Mouse (Mus musculus): Measurements from ENCODE around the gene Faap20.

Faap20 gene

GRCm38 (mm10) chr4:155221106-155221505 lies 28.5 kb upstream of the Faap20 start:
- no peak for DNase-seq (ENCODE audit: low read depth)

GRCm38 (mm10) chr4:155221599-155222551 lies 27.7 kb upstream of the Faap20 start:
- DNase-seq (ENCODE audit: low read depth) = peak; percentile 39

GRCm38 (mm10) chr4:155222552-155222840 lies 27.1 kb upstream of the Faap20 start, which contains the start of gene Ski:
Ski (minus strand) TSS chr4:155222592.
- DNase-seq (ENCODE audit: low read depth) = no peak

GRCm38 (mm10) chr4:155222841-155223593 lies 26.6 kb upstream of the Faap20 start:
- peak; percentile 89 for DNase-seq (ENCODE audit: low read depth)

GRCm38 (mm10) chr4:155223594-155224528 lies 25.7 kb upstream of the Faap20 start:
- DNase-seq (ENCODE audit: low read depth) = no peak

- DNase-seq (ENCODE audit: low read depth) = no peak
Measured at GRCm38 (mm10) chr4:155225918-155226317, 23.7 kb upstream of the Faap20 start.

- DNase-seq (ENCODE audit: low read depth) = no peak
Measured at GRCm38 (mm10) chr4:155227986-155228385, 21.6 kb upstream of the Faap20 start.

- no peak for DNase-seq (ENCODE audit: low read depth)
Measured at GRCm38 (mm10) chr4:155228461-155228860, 21.1 kb upstream of the Faap20 start.

- DNase-seq (ENCODE audit: low read depth) = no peak
Measured at GRCm38 (mm10) chr4:155233878-155234277, 15.7 kb upstream of the Faap20 start.

GRCm38 (mm10) chr4:155234371-155235310 lies 15.0 kb upstream of the Faap20 start:
- no peak for DNase-seq (ENCODE audit: low read depth)

- no peak for DNase-seq (ENCODE audit: low read depth)
Measured at GRCm38 (mm10) chr4:155235311-155236119, 14.1 kb upstream of the Faap20 start.

GRCm38 (mm10) chr4:155236737-155237385 lies 12.7 kb upstream of the Faap20 start:
- DNase-seq (ENCODE audit: low read depth) = no peak

GRCm38 (mm10) chr4:155238276-155238675 lies 11.3 kb upstream of the Faap20 start:
- no peak for DNase-seq (ENCODE audit: low read depth)

GRCm38 (mm10) chr4:155239494-155239893 lies 10.1 kb upstream of the Faap20 start:
- no peak for DNase-seq (ENCODE audit: low read depth)

GRCm38 (mm10) chr4:155241789-155242188 lies 7.8 kb upstream of the Faap20 start:
- DNase-seq (ENCODE audit: low read depth) = no peak

GRCm38 (mm10) chr4:155242292-155242691 lies 7.3 kb upstream of the Faap20 start:
- no peak for DNase-seq (ENCODE audit: low read depth)

GRCm38 (mm10) chr4:155243233-155243632 lies 6.4 kb upstream of the Faap20 start:
- no peak for DNase-seq (ENCODE audit: low read depth)

- no peak for DNase-seq (ENCODE audit: low read depth)
Measured at GRCm38 (mm10) chr4:155245770-155246492, 3.7 kb upstream of the Faap20 start.

- DNase-seq (ENCODE audit: low read depth) = no peak
Measured at GRCm38 (mm10) chr4:155246691-155247105, 2.9 kb upstream of the Faap20 start.
